Mouse (Mus musculus) cerebellum, adult 2 months (tissue): ENCODE measurements around the gene Foxp1.

Source experiments
- CTCF ChIP-seq: fragments of 200-500 bp; IDR thresholded peaks from 2 replicates; pipeline ENCODE4 v1.5.1; 2011; ENCODE audit warnings: low read depth, mild to moderate bottlenecking, control low read depth, low read length, moderate library complexity, borderline replicate concordance; ENCODE audit not compliant: insufficient read depth
- POLR2A ChIP-seq: fragments of 200-500 bp; IDR thresholded peaks from 2 replicates; pipeline ENCODE4 v1.6.1; 2011; ENCODE audit warnings: low read length, control low read depth, borderline replicate concordance; ENCODE audit not compliant: insufficient read depth

DNA sequence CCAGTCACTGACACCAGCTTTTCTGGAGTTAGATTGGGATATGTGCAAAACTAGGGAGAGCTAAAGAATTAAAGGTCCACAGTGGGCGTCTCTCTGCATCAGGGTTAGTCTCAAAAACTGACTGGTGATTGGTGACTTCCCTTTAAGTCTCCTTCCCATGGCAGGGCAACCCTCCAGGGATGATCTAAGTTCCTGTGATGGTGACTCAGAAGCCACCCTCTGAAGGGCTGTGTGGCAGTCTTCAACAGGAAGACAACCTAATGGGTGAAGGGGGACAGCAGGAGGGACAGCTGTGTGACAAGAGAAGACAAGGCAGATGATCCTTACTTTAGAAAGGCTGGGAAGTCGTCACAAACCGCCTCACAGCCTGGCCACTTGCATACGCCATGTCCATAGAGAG, 544.7 kb downstream of the Foxp1 start:
- TF ChIP-seq CTCF (no peak), POLR2A (no peak)
